Mouse (Mus musculus): Measurements from ENCODE around the gene Vac14.
A peak's percentile ranks its signal among the peaks of the same experiment; 100 is the strongest.

The Vac14 gene

DNA sequence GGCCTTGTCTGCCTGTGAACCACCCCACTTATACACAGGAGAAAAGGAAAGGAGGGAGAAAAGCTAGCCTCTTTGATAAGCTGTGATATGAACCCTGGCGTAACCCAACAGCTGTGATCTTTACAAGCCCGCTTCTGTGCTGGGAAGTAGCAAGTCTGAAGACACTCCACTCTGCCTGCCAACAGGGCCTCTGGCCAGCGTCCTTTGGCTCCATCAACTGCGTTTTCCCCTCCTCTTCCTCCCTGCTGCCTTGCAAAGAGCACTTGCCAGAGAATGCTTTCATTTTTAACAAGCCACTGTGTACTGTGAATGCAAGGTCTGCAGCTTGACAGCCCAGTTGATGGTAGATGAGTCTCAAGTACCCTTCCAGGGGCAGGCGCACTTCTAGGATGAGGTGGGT lies 69.3 kb downstream of the Vac14 start:
- no peak for DNase-seq (ENCODE audit: low read depth, low spot score)

DNA sequence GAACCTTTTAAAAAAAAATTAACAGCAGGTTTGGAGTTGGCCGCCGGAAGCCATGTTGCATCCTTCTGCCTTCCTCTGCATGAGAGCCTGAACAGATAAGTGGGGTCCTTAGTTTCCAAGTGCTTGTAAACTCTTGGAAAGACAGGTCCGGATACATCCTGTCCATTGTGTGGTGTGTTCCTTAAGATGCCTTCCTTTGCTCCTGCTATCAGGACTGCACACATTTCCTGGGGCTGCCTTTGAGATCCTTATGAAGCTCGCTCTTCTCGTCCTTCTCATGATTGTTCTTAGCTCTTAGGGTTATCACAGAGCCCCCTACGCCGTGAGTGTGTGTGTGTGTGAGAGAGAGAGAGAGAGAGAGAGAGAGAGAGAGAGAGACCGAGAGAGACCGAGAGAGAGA lies 71.6 kb downstream of the Vac14 start:
- no peak for DNase-seq (ENCODE audit: low read depth, low spot score)

DNA sequence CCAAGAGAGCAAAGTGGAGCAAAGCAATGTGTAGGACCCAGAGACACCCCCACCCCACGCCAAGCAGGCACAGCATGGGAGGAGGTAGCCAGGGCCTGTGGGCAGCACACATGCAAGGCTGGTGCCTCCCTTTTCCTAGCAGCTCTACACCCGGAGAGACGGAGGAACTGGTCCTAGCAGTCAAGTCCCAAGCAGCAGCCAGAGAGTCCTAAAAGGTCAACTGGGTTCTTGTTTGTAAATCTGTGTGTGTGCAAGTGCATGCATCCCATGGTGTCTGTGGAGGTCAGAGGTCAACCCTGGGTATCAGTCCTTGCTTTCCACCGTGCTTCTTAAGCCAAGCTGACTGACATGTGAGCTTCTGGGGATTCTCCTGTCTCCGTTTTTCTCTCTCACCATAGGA lies 75.8 kb downstream of the Vac14 start:
- no peak for DNase-seq (ENCODE audit: low read depth, low spot score)

DNA sequence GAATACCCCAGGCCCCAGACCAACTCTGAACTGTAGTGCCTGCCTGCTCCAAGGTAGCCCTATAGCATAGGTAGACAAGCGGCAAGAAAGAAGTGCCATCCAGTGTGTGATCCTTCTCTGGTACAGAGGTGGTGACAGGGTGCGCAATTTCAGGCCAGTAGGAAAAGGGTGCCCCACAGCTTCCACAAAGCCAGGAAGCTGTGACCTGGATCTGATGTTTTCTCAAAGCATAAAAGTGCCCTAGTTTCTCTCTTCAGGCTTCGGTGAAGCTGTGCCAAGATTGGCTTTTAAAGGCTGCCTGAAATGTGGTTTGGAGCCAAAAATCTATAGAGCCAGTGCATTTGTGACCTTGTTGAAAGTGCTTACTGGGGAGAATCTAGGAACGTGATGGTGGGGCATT lies 76.4 kb downstream of the Vac14 start:
- DNase-seq (ENCODE audit: low read depth, low spot score): no peak

DNA sequence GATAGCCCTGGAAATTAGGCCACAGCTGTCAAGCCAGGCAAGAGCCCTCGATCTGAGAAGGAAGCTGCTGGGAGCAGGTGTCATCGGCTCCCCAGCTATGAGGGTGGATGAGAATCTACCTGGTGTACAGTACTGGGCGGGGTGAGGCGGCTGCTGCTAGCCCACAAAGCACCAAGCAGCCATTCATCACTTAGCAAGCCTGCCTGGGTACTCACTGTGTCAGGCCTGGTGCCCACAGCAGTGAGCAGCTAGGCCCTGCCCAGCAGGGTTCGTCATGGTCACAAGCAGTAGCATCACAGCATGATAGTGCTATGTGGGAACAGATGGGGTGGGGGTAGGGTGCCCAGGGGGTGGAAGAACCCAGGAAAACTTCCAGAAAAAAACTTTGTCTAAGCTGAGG lies 77.0 kb downstream of the Vac14 start:
- DNase-seq (ENCODE audit: low read depth, low spot score): no peak

DNA sequence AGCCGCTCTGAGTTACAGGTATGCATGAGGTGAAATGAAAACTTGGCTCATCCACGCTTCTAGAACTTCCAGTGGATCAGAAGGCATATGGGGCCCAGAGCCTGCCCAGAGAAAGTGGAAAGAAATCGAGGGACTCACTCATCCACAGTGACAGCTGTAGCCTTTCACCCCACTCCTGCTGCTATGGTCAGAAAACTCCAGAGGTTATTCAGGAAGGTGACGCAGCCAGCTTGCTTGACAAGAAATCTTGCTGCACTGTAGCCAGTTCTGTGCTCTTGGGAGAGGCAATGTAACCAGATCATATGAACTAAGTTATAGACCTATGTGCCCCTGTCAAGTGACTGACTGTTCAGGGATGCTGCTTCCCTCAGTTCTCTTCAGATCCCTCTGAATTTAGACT lies 77.7 kb downstream of the Vac14 start:
- DNase-seq (ENCODE audit: low read depth, low spot score): no peak

DNA sequence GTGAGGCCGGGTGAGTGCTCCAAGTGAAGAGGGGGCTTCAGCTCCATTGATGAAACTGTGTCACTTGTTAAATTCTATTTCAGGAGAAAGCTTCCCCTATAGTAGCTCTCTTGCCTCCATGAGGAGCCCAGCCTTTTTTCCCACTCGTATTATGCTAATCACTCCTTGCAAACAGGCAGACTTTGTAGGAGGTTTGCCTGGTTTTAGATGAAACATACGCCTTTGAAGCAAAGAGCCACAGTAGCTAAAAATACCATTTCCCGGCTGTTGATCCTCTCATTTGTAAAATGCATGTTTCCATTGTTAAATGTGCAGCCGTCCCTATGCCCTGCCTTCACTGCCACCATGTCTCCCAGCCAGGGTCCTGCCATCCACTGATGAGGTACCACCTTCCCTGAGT lies 79.2 kb downstream of the Vac14 start:
- DNase-seq (ENCODE audit: low read depth, low spot score): peak; percentile 85

DNA sequence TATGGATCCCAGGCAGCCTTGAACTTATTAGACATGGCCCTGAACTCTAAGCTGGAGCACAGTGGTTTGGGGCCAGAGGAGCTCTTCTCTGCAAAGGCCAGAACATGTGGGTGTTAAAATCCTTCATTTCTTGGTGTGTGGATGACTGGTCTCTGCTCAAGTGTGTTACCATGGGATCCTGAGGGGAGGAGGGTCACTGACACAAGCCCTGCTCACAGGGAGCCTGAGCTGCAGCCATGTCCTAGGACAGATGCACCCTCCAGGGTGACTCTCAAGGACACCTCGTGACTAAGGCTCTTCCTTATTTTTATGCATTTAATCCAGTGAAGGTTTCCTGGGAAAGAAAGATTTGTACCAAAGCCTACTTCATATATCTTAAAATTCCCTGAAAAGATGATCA lies 79.7 kb downstream of the Vac14 start:
- DNase-seq (ENCODE audit: low read depth, low spot score): no peak

DNA sequence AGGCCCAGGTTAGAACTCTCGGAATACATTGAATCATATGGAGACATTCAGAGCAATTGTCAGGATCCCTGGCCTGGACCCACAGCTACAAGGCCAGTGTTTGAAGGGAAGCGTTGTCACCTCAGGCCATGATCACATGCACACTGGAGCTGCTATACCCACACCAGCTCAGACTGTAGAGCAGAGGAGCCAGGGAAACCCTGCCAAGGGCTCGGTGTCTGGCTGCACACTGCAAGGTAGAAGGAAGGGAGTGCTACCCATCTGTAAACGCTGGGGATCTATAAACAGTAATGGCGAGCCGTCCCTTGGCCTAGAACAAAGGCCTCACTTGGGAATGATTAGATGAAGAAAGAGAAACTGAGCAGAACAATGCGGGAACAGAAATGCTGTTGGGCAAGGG lies 81.1 kb downstream of the Vac14 start:
- DNase-seq (ENCODE audit: low read depth, low spot score): no peak

DNA sequence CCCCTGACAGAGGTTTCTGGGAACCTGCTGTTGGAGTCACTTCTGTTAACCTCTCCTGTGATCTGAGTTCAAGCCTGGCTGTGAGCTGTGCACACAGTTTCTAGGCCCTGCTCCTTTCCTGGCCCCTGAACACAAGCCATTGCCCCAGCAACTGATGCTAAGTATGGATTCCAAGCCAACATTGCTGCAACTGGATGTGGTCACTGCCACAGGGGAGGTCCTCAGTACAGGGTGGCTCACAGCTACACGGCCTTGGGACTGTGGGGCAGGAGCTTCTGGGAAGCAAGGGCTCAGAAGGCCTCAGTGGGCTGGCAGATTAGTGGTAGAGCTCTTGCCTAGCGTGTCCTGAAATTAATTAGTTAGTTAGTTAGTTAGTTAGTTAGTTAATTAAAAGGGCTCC lies 82.2 kb downstream of the Vac14 start:
- no peak for DNase-seq (ENCODE audit: low read depth, low spot score)

DNA sequence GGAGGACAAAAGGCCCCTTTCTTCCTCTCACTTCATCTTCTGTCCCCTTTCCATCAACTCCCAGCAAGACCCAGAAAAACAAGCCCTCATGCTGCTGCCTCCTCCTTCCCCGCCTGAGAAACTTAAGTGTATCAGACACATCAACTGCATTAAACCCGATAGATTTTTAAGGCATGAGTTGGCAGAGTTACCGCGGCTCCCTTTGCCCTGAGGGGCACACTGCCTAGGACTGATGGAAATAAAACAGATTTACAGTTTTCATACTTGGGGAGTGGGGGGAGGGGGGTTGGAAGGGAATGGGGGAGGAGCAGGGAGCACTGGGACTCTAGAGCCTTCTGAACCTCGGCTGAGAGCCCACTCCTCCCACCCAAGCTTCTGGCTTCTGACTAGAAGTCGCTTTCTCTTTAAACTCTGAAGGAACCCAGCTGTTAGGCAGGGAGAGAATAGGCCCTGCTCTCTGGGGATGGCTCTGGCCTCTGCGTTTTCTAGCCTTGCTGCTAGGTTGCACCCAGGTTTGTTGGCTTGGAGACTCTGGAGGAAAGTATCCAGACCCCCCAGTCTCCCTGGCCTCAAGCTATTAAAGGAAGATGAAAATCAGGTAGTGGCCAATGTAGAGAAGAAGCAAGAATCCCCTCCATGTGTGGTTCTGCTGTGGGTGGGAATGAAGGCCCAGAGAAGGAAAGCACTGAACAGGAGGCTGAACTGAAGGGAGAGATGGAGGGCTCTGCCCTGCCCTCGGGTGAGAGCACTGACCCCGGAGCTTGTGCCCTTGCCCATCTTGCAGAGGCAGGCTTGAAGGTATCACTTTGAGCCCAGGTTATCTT lies 84.5 kb downstream of the Vac14 start:
- no peak for DNase-seq (ENCODE audit: low read depth, low spot score)

DNA sequence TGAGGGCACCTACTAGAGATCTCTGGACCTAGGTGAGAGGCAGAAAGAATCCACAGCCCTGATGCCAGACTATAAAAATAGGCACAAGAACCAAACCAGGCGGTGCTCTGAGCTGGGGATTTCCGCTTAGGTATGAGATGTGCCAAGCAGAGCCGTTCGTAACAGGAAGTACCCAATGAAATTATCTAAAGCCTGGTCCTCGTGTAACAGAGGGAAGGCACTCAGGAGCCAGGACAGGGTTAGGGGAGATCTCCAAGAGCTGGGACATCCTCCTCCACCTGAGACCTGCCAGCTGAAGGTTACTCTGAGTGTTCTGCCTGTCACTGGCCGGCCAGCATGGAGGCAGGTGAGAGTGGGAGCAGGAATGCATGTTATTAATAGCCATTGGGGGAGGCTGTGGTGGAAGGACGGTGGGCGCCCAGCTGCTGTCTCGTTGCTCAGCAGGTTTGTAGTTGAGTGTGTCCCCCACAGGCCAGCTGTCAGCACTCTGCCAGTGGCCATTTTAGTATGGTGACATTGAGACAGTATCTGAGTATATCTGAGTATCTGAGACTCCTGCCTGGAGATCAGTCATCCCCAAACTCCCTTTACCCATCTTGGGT lies 85.2 kb downstream of the Vac14 start:
- DNase-seq (ENCODE audit: low read depth, low spot score): no peak

DNA sequence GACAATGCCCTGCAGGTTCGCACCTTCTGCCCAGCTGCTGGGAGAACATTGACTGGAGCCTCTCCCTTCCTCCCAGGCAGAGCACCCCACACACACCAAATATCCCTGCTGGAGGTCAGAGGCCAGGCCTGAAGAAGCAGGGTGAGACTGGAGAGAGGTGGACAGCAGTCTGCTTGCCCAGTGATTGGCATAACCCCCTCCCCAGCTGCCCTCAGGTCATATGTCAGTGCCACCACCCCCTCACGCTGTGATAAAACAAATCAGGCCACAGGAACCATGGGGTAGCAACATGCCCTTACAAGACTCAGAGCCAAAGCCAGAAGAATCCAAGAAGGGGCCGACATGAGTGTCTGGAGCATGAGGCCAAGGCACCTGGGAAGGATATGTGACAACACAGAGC lies 85.7 kb downstream of the Vac14 start:
- no peak for DNase-seq (ENCODE audit: low read depth, low spot score)

DNA sequence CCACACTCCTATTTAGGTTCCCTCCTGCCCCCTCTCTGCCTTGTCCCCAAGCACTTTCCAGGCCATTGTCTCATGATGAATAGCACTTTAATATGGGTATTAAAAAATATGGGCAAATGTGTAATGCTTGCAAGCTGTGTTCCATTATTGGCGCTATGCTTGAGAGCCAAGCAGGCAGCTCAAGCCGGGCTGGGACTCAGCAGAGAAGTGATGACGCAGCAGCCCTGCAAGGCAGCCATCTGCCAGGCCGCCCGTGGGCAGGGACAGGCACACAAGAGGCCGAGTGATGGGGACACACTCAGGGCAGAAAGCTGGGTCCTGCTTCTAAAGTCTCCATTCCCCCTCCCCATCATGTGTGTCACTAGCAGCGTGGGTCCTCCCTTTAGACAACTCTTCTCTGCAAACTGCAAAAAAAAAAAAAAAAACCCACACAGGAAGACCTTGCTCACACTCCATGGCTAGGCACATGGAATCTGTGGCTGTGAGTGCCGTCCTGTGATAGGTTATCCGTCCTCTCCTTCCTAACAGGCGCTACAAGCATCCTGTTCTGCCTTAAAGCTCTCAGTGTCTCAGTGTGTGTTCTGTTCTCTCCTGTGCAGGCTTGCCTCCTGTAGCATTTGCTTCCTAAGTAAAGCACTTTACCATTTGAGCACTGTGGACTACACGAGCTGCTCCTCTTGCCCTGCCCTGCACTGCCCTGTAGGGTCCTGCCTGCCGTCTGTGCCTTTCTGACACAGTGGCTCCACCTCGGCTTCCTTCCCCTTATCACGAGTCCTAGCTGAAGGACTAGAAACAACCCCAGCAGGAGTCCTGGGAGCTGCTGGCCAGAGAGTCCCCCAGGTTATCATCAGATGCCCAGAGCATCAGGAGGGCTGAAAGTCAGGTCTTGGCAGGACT lies 87.3 kb downstream of the Vac14 start:
- DNase-seq (ENCODE audit: low read depth, low spot score): no peak

DNA sequence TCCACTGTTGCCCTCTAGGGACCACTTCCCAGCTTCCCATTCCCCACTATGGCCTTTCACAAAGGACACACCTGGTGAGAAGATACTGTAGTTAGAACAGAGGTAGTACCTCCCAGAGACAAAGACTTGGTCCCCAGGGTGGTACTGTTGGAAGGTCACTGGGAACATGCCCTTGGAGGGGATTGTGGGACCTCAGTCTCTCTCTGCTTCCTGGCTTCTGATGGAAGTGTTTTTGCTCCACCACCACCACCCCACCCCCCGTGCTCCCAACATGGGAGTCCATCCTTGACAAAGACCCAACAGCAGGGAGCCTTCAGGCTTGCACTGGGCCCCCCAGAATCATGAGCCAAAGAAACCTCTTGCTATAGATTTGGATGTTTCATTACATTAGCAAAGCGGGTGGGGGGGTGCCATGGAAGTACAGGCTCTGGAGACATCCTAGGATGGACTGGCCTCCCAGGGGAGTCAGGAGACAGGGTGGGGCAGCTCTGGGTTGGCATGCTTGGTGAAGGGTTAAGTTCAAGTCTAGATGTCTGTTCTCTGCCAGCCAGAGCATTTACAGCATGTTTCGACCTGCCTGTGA lies 88.0 kb downstream of the Vac14 start:
- DNase-seq (ENCODE audit: low read depth, low spot score): no peak

DNA sequence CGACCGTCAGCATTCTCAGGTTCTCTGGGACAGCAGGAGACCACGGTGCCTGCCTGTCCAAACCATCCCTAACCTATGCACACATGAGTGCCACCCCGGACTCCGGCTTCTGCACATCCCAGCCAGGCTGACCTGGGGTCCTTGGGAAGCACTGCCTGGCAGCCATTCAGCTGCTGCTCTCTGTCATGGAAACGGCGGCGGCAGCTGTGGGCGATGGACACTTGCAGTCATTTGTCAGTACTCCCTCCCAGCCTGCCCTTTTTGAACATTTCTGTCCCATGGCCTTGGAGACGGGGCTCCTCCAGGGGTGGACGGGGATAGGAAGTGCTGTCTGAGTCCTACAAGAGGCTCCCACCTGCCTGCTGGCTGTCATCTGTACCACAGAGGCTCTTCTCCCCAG lies 90.0 kb downstream of the Vac14 start:
- DNase-seq (ENCODE audit: low read depth, low spot score): no peak

DNA sequence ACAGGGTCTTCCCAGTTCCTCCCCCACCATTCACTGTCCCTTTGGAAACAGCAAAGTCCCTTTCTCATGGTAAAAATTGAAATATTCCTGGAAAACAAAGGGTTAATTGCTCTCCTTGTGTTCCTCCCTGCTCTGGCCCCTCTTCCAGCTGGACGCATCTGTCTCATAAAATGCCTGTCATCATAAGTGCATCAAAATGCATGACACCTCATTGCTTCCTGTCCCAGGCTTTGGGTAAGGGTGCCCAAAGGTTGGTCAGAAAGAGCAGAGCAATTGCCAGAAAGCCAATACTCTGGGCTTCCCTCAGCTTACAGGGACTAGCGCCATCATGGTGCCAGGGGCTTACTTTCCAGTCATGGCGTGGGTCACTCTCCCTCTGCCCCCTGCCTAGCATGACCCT lies 92.2 kb downstream of the Vac14 start:
- no peak for DNase-seq (ENCODE audit: low read depth, low spot score)

DNA sequence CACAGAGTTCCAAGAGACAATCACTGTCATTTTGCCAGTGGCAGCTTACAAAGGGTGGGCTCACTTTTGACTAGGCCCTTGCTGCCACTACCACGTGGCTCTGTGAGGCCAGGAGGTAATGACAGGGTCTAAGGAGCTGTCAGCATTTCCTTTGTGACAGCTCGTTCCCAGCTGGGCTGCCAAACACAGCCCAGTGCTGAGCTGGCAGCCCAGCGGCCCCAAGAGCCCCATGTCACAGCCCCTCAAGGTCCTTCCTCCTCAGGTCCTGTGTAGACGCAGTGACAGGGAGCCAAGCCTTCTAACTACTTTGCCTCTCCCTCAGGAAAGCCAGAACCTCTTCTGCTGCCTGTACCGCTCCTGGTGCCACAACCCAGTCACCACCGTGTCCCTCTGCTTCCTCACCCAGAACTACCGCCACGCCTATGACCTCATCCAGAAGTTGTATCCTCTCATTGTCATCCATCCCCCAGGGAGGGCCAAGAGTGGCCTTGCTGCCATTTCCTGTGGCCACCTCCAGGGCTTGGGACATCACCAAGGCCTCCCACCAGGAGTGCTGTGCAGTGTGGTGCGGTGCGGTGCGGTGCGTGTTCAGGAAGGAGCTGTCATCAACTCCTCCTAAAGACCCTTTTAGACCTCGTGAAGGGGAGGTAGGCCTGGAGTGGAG lies 93.0 kb downstream of the Vac14 start:
- DNase-seq (ENCODE audit: low read depth, low spot score): no peak

DNA sequence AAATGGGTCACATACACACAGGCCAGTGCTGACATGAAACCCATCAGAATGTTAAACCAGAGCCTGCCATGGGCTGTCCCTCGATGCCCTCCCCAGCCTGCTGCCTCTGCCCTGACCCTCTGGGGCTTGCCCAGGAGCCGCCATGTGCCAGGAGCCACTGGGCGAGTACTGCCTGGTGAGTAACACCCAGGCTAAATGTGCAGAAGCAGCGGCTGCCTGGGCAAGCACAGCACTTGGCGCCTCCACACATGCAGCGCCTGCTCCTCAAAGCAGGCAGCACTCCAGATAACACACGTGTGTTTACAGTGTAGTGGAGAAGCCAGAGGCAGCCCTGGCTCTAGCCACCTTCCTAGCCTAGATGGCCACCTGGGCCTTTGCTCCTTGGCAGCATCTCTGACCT lies 94.7 kb downstream of the Vac14 start:
- DNase-seq (ENCODE audit: low read depth, low spot score): no peak

DNA sequence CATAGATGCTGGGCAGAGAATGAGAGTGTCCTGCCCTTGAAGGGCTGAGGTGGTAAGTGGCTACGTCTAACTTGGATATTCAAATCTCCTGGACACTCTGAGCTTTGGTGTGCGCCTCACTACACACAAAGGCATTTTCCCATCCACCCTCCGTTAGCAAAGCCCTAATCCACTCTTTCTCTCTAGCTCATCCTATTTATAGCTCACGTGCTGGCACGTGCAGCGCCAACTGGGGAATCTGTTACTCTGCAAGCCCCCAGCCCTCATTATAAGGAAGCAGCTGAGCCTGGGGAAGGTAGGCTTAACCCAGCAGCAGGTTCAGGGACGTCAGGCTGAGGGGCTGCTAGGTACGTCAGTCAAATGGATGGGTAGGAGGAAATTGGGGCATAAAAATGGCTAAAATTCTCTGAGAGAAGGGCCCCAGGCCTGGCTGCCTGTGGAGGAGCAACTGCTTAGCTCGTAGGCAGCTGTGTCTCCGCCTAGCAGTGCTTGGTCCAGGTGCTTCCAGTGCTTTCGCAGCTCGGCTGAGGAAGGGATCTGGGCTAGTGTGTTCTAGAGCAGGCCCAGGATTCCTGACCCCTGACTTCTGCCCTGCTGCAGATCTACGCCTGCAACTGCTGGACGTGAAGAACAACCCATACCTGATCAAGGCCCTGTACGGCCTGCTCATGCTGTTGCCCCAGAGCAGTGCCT lies 96.6 kb downstream of the Vac14 start:
- DNase-seq (ENCODE audit: low read depth, low spot score): no peak

DNA sequence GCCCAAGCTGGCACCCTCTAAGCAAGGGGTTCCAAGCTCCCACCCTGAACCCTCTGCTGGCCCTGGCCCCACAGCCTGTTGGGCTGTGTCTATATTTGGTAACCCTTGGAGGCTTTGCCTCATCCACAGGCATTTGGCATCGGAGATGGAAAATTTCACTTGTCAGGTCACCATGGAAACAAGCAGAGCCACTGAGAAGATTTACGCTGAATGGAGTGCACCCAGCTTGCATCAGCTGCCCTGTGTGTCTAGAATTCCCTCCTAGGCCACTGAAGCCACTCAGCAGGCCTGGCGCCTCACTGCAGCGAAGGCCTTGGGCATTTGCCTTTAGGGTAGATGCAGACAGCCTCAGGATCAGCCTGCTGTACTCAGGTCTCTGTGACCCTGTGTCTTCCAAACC lies 97.7 kb downstream of the Vac14 start:
- peak; percentile 85 for DNase-seq (ENCODE audit: low read depth, low spot score)

Data from telencephalon, adult 2 months (tissue).